Mouse (Mus musculus) liver, postnatal 0 days (tissue): Measurements from ENCODE around the gene Fam129c. TPM values are rescaled to one million over a fixed set of nuclear protein-coding genes. Genes with fewer than 3 reads are reported as not detected.
A peak's percentile ranks its signal among the peaks of the same experiment; 100 is the strongest.

Experiments used
- ATAC-seq: fragments of 200-750 bp; cut with Nextera tagmentation; 2 replicates; pipeline ENCODE4 v1.8.0; 2017; ENCODE audit warnings: mild to moderate bottlenecking, moderate library complexity
- DNase-seq: peaks from one replicate; pipeline ENCODE4 v3.0.0-alpha.2; 2016
- H3K27ac ChIP-seq: fragments of 300-500 bp; sonication (generic); 2 replicates; pipeline ENCODE4 v1.5.1; 2014; ENCODE audit warnings: antibody characterized with exemption, moderate library complexity, mild to moderate bottlenecking, low read depth
- H3K27me3 ChIP-seq: fragments of 300-500 bp; sonication (generic); 2 replicates; pipeline ENCODE4 v1.6.1; 2014; ENCODE audit warnings: low read length, control low read depth, mixed read lengths; ENCODE audit not compliant: insufficient read depth
- H3K36me3 ChIP-seq: fragments of 300-500 bp; sonication (generic); replicated peaks from 2 replicates; pipeline ENCODE4 v1.6.1; 2014; ENCODE audit warnings: mild to moderate bottlenecking, control low read depth, low read length, moderate library complexity, mixed read lengths; ENCODE audit not compliant: insufficient read depth
- H3K4me1 ChIP-seq: fragments of 300-500 bp; sonication (generic); 2 replicates; pipeline ENCODE4 v1.6.1; 2014; ENCODE audit warnings: antibody characterized with exemption, mild to moderate bottlenecking, control low read depth; ENCODE audit not compliant: insufficient read depth
- H3K4me2 ChIP-seq: fragments of 300-500 bp; sonication (generic); 2 replicates; pipeline ENCODE4 v1.6.1; 2014; ENCODE audit warnings: low read depth, mild to moderate bottlenecking, low read length, moderate library complexity, mixed read lengths
- H3K4me3 ChIP-seq: fragments of 300-500 bp; sonication (generic); 2 replicates; pipeline ENCODE4 v1.5.1; 2014; ENCODE audit warnings: low read depth, low read length
- H3K9ac ChIP-seq: fragments of 300-500 bp; sonication (generic); replicated peaks from 2 replicates; pipeline ENCODE4 v1.6.1; 2014; ENCODE audit warnings: mild to moderate bottlenecking, moderate library complexity
- H3K9me3 ChIP-seq: fragments of 300-500 bp; sonication (generic); 2 replicates; pipeline ENCODE4 v1.6.1; 2016; ENCODE audit warnings: mild to moderate bottlenecking, control low read depth, low read length, mixed read lengths
- CTCF ChIP-seq: sonication (generic); IDR thresholded peaks from 2 replicates; pipeline ENCODE4 v1.5.1; 2016; ENCODE audit warnings: antibody characterized with exemption, low read depth
- EP300 ChIP-seq: IDR thresholded peaks from 2 replicates; pipeline ENCODE4 v1.6.1; 2016; ENCODE audit warnings: antibody characterized with exemption, low read depth, mild to moderate bottlenecking
- WGBS: fragments of 180-500 bp; shearing (Covaris S2); extraction: QIAGEN DNeasy Blood & Tissue Kit; methylation state at CpG from one replicate; pipeline ENCODE4 v1.1.7; 2014; ENCODE audit not compliant: insufficient replicate concordance; 5-methylcytosine and 5-hydroxymethylcytosine counted together
- polyA plus RNA-seq: library from polyadenylated mRNA; unstranded; fragments of >200 nt; fragmentation: Nextera tagmentation; extraction: Ambion mirVana; gene quantifications from 2 replicates; pipeline ENCODE4 v1.2.1, GENCODE M21; 2015

Fam129c gene
- polyA plus RNA-seq, 1 experiment from 2014 or later, result 11.2 TPM

- no peak for DNase-seq
- TF ChIP-seq EP300, result no peak
- no peak for TF ChIP-seq CTCF
- H3K27ac ChIP-seq, result peak overlapping the region; percentile 53
- H3K9me3 ChIP-seq, result no peaks in the 10 kb centered on the region
- no peak for ATAC-seq
- 52% methylated on average over 6 of the region's 6 CpGs for WGBS
- H3K36me3 ChIP-seq, result peaks cover 11% of the 10 kb centered on the region; the same call in 1 of the 2 replicates
- H3K27me3 ChIP-seq, result peaks cover under 1% of the 10 kb centered on the region
- H3K4me1 ChIP-seq, result peaks cover 27% of the 10 kb centered on the region
- no peak overlapping the region for H3K4me3 ChIP-seq
- H3K4me2 ChIP-seq, result 0 out of 2 replicates have a peak overlapping the region, but pooled peaks have one; percentile 15
- no peak overlapping the region for H3K9ac ChIP-seq
These were observed 1.1 kb upstream of the Fam129c start for GRCm38 (mm10) chr8:71596384-71596783.

DNA sequence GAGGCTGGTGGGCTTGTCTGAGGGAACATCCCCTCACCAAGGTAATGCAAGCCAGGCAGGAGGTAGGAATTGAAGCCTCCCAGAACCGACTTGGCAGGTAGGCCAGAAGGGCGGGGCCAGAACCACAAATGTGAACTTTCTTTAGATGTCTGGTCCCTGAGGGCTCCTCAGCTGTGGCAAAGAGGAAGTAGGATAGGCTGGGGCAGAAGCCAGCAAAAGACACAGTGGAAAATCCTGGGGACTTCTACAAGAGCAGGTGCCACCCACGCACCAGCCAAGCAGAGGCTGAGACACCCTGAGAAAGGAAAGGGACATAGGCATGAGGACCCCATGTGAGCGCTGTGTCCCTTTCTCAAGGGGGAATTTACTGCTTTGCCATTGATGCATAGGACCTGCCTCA, 650 bp upstream of the Fam129c start:
- DNase-seq, result peak; percentile 47
- Histone ChIP-seq H3K9ac (no peak overlapping the region), H3K27ac (no peak overlapping the region), H3K4me2 (no peak overlapping the region), H3K4me3 (no peak overlapping the region), H3K27me3 (peaks cover 4% of the 10 kb centered on the region), H3K36me3 (peaks cover 11% of the 10 kb centered on the region; the same call in 1 of the 2 replicates), H3K4me1 (peaks cover 27% of the 10 kb centered on the region), H3K9me3 (no peaks in the 10 kb centered on the region)
- no peak for ATAC-seq
- TF ChIP-seq EP300, result no peak
- no peak for TF ChIP-seq CTCF
- 57% methylated on average over 4 of the region's 4 CpGs for WGBS

- DNase-seq (no peak), ATAC-seq (no peak)
- Histone ChIP-seq H3K27me3 (peaks cover 20% of the 10 kb centered on the region), H3K36me3 (peaks cover 11% of the 10 kb centered on the region; the same call in 1 of the 2 replicates), H3K9ac (no peak overlapping the region), H3K4me2 (0 out of 2 replicates have a peak overlapping the region, but pooled peaks have one; percentile 10), H3K4me1 (peaks cover 32% of the 10 kb centered on the region), H3K9me3 (no peaks in the 10 kb centered on the region), H3K4me3 (peak overlapping the region; percentile 15; the same call in 1 of the 2 replicates), H3K27ac (no peak overlapping the region)
- TF ChIP-seq EP300, result no peak
- no peak for TF ChIP-seq CTCF
These were observed 927 bp downstream of the Fam129c start for GRCm38 (mm10) chr8:71598375-71598774.

DNA sequence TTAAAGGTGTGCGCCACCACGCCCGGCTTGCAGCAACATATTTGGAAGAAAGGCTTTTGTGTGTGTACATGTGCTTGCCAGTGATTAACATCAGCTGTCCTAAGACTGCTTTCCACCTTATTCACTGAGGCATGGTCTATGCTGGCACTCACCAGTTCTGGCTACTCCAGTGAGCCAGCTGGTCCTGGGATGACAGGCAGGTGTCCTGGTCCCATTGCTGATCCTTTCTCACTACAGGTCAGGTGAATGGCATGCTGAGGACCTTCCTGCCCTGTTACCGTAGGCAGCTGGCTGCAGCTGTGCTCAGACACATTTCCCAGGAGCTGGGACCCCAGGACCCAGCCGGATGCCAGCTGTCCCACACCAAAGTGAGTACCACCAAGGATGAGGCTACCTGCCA, 1.4 kb downstream of the Fam129c start:
- Histone ChIP-seq H3K27ac (no peak overlapping the region), H3K4me2 (no peak overlapping the region), H3K9me3 (no peaks in the 10 kb centered on the region), H3K36me3 (peaks cover 11% of the 10 kb centered on the region; the same call in 1 of the 2 replicates), H3K4me1 (peaks cover 28% of the 10 kb centered on the region), H3K4me3 (no peak overlapping the region), H3K27me3 (peaks cover 20% of the 10 kb centered on the region), H3K9ac (no peak overlapping the region)
- WGBS, result 86% methylated on average over 5 of the region's 5 CpGs
- DNase-seq, result no peak
- no peak for ATAC-seq
- TF ChIP-seq CTCF, result no peak

DNA sequence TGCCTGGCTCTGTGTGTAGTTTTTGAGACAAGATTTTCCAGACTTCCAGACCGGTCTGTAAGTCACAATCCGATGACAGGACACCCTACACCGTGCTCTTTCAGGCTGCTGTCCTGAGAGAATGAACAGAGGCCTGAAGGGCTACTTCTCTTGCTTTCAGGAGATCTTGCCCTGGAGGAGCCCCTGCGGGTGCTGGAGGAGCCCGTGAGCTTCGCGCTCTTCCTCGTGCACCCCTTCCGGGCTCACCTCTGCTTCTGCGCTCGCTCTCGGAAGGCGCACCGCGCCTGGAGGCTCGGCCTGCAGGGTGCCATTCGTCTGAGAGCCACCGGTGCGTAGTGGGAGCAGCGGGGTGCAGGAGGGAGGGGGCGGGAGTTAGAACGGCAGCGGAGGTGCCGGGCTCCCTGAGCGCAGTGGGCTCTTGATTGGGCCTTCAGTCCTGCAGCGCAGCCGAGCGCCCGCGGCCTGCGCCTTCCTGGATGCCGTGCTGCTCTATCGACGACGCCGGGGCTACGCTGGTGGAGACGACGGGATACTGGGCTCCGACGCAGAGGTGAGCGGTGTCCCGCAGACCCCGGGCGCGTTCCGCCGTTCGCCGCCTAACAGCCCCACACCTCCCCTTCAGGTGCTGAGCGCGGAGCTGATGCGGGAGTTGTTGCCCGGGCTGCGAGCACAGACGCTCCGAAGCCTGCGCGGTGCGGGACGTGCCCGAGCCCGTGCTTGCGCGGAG, 4.7 kb downstream of the Fam129c start:
- no peak for DNase-seq
- H3K4me2 ChIP-seq, result peak overlapping the region; percentile 52

DNA sequence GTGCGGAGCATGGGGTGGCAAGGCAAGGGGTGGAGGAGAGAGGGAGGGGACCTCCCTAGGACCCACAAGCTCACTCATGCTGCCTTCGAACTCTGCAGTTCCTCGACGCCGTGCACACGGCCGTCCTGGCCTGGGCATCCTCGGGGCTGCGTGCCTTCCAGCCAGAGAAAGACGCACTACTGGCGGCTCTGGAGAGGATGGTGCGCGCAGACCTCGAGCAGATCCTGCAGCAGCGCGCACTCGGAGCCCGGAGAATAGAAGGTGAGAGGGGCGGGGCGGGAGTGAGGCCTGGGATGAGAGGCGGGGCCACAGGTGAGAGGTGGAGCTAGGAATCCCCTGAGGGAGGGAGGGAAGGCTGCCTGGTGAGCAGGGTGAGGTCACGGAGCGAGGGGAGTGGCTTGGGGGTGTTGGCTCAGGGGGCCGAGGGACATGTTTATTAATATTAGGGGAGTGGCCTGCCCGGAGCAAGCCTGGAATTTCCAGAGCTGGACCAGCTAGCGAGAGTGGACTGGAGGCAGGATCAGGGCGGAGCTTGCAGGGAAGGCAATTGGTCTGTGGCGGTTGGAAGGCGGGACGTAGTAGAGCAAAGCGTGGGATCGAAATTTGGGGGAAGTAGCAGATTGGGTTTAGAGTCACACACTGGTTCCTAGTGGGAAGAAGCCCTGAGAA, 5.4 kb downstream of the Fam129c start:
- peaks cover 5% of the 10 kb centered on the region; the same call in 1 of the 2 replicates for H3K36me3 ChIP-seq
- ATAC-seq (peak; percentile 88), DNase-seq (peak; percentile 73)
- peaks cover 20% of the 10 kb centered on the region for H3K27me3 ChIP-seq
- 8% methylated on average over 28 of the region's 32 CpGs for WGBS
- H3K9me3 ChIP-seq, result no peaks in the 10 kb centered on the region
- peak overlapping the region; percentile 20 for H3K4me3 ChIP-seq
- no peak overlapping the region for H3K27ac ChIP-seq
- H3K9ac ChIP-seq, result no peak overlapping the region
- TF ChIP-seq EP300, result no peak
- no peak for TF ChIP-seq CTCF
- peak overlapping the region; percentile 52 for H3K4me2 ChIP-seq
- peaks cover 14% of the 10 kb centered on the region for H3K4me1 ChIP-seq

More for the DNA sequence above, 4.7 kb downstream of the Fam129c start:
- Histone ChIP-seq H3K27me3 (peaks cover 20% of the 10 kb centered on the region), H3K36me3 (peaks cover 5% of the 10 kb centered on the region; the same call in 1 of the 2 replicates), H3K9me3 (no peaks in the 10 kb centered on the region), H3K9ac (no peak overlapping the region), H3K27ac (no peak overlapping the region), H3K4me3 (peak overlapping the region; percentile 20), H3K4me1 (peaks cover 14% of the 10 kb centered on the region)
- TF ChIP-seq CTCF (no peak), EP300 (no peak)
- WGBS, result 7% methylated on average over 62 of the region's 65 CpGs
- ATAC-seq, result no peak
